Mouse (Mus musculus) bone marrow, adult 2 months (tissue): ENCODE measurements around the gene Lars2.

Source experiments
- CTCF ChIP-seq: fragments of 200-500 bp; IDR thresholded peaks from 2 replicates; pipeline ENCODE4 v1.5.1; 2011; ENCODE audit warnings: low read length, control low read depth; ENCODE audit not compliant: control insufficient read depth, insufficient read depth
- POLR2A ChIP-seq: fragments of 200-500 bp; IDR thresholded peaks from 2 replicates; pipeline ENCODE4 v1.6.1; 2011; ENCODE audit warnings: low read depth, mild to moderate bottlenecking, control low read depth, low read length, borderline replicate concordance; ENCODE audit not compliant: control insufficient read depth

- TF ChIP-seq POLR2A (no peak), CTCF (no peak)
Measured at GRCm38 (mm10) chr9:123333479-123333878, 33.2 kb upstream of the Lars2 start.
